Mouse (Mus musculus) hindbrain, embryonic 11.5 days (tissue): ENCODE measurements around the gene Fchsd2. TPM values are rescaled to one million over a fixed set of nuclear protein-coding genes. Genes with fewer than 3 reads are reported as not detected.

Experiments used
- ATAC-seq: fragments of 200-750 bp; cut with Nextera tagmentation; 2 replicates; pipeline ENCODE4 v1.8.0; 2017; ENCODE audit warnings: mild to moderate bottlenecking, moderate TSS enrichment, moderate library complexity; ENCODE audit not compliant: low FRiP score
- DNase-seq: peaks from one replicate; pipeline ENCODE4 v3.0.0-alpha.2; 2015; ENCODE audit warnings: low spot score
- H3K27ac ChIP-seq: fragments of 300-500 bp; sonication (generic); 2 replicates; pipeline ENCODE4 v1.5.1; 2014; ENCODE audit warnings: mild to moderate bottlenecking, low read depth, low read length
- H3K27me3 ChIP-seq: fragments of 300-500 bp; sonication (generic); 2 replicates; pipeline ENCODE4 v1.6.1; 2014; ENCODE audit warnings: mild to moderate bottlenecking, low read length, moderate library complexity, mixed read lengths; ENCODE audit not compliant: control insufficient read depth, insufficient read depth
- H3K36me3 ChIP-seq: fragments of 300-500 bp; sonication (generic); 2 replicates; pipeline ENCODE4 v1.6.1; 2014; ENCODE audit warnings: mild to moderate bottlenecking, low read length, moderate library complexity, mixed read lengths; ENCODE audit not compliant: control insufficient read depth, insufficient read depth
- H3K4me1 ChIP-seq: fragments of 300-500 bp; sonication (generic); replicated peaks from 2 replicates; pipeline ENCODE4 v1.6.1; 2014; ENCODE audit warnings: low read length, mixed read lengths; ENCODE audit not compliant: control insufficient read depth, insufficient read depth
- H3K4me2 ChIP-seq: fragments of 300-500 bp; sonication (generic); replicated peaks from 2 replicates; pipeline ENCODE4 v1.6.1; 2014; ENCODE audit warnings: mild to moderate bottlenecking, low read depth, low read length
- H3K4me3 ChIP-seq: fragments of 300-500 bp; sonication (generic); 2 replicates; pipeline ENCODE4 v1.5.1; 2014; ENCODE audit warnings: low read depth, low read length
- H3K9ac ChIP-seq: fragments of 300-500 bp; sonication (generic); 2 replicates; pipeline ENCODE4 v1.6.1; 2014; ENCODE audit warnings: low read depth, low read length
- H3K9me3 ChIP-seq: fragments of 300-500 bp; sonication (generic); 2 replicates; pipeline ENCODE4 v1.6.1; 2016; ENCODE audit warnings: low read length; ENCODE audit not compliant: control insufficient read depth
- WGBS: fragments of 180-500 bp; shearing (Covaris S2); extraction: QIAGEN DNeasy Blood & Tissue Kit; methylation state at CpG from one replicate; pipeline ENCODE4 v1.1.7; 2014; 5-methylcytosine and 5-hydroxymethylcytosine counted together
- polyA plus RNA-seq: library from polyadenylated mRNA; unstranded; fragments of >200 nt; fragmentation: Nextera tagmentation; extraction: Ambion mirVana; gene quantifications from 2 replicates; pipeline ENCODE4 v1.2.1, GENCODE M21; 2014

The Fchsd2 gene
- polyA plus RNA-seq, 1 experiment from 2014 or later = 34.5 TPM

DNA sequence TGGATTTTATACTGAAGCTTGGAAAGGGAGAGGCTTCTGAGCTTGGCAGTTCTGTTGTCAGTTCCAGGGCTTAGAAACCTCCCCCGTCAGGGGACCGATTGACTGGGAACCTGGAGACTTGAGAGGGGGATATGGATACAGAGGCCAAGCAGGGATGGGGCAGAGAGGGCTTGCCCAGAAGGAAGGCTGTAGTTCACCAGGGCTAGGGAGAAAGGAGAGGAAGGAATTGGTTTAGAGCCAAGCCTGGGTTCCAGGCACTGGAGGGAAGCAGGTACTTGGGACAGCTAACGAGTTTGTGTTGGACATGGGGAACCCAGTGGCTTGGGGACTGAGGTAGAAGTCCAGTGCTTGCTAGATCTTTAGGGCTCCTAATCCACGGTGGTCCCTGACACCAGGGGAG, 236.9 kb downstream of the Fchsd2 start:
- WGBS = 71% methylated on average over 4 of the region's 4 CpGs
- ATAC-seq = no peak
- Histone ChIP-seq H3K9me3 (no peaks in the 10 kb centered on the region), H3K4me1 (no peaks in the 10 kb centered on the region), H3K27me3 (no peaks in the 10 kb centered on the region), H3K4me2 (no peak overlapping the region), H3K36me3 (no peaks in the 10 kb centered on the region), H3K27ac (no peak overlapping the region), H3K9ac (no peak overlapping the region), H3K4me3 (no peak overlapping the region)
- no peak for DNase-seq

DNA sequence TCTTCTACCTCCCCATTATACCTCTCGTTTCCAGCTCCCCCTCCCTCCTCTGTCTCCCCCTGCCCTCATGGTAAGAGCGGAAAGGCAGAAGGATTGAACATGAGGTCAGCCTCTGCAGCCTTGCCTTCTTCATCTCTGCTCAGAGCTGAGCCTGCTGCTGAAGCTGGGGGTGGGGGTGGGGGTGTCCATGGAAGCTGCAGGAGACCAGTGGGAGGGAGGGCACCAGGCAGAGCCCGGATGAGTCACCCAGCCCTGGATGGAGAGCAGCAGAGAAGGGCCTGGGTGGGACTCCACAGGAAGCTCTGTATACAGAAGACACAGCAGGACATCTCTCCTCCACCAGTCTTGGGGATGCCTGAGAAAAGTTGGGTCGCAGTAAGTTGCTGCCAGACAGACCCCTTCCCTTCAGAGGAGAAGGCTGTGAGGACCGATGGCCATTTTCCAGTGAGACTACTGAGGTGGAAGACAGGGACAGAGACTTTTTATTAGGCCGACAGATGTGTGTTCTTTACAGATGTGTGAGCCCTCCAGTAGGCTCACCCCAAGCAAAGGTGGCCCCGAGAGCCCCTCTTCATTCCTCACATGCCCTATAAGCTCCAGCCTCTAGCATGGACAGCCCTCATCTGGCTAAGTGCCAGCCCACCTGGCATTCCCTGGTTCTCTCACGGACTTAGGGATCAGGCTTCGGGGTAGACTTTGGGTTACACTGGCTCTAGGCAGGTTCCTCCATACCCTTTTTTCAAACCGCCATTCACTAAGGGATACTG, 237.6 kb downstream of the Fchsd2 start:
- no peak overlapping the region for H3K27ac ChIP-seq
- DNase-seq (no peak), ATAC-seq (no peak)
- no peak overlapping the region for H3K9ac ChIP-seq
- no peaks in the 10 kb centered on the region for H3K9me3 ChIP-seq
- no peaks in the 10 kb centered on the region for H3K36me3 ChIP-seq
- H3K4me2 ChIP-seq = no peak overlapping the region
- no peaks in the 10 kb centered on the region for H3K27me3 ChIP-seq
- 71% methylated on average over 10 of the region's 10 CpGs for WGBS
- no peak overlapping the region for H3K4me3 ChIP-seq
- no peaks in the 10 kb centered on the region for H3K4me1 ChIP-seq

DNA sequence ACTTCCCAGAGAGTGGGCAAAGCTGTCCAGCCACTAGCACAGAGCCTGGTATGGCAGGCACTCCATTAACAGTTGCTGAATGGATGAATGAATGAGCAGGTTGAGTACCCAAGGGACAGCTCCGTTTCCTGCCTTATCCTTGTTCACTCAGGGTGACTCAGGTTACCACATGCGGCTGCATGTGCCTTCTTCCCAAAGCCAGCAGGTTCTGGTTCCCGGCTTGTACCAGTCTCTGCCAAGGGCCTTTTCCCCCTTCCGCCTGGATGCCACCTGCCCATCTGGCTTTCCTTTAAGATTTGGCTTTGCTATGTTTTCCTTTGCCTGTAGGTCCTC, 238.1 kb downstream of the Fchsd2 start:
- WGBS = 72% methylated on average over 4 of the region's 4 CpGs
- Histone ChIP-seq H3K4me3 (no peak overlapping the region), H3K36me3 (no peaks in the 10 kb centered on the region), H3K27me3 (no peaks in the 10 kb centered on the region), H3K4me1 (no peaks in the 10 kb centered on the region), H3K4me2 (no peak overlapping the region), H3K27ac (no peak overlapping the region), H3K9me3 (no peaks in the 10 kb centered on the region), H3K9ac (no peak overlapping the region)
- no peak for ATAC-seq
- DNase-seq = no peak

DNA sequence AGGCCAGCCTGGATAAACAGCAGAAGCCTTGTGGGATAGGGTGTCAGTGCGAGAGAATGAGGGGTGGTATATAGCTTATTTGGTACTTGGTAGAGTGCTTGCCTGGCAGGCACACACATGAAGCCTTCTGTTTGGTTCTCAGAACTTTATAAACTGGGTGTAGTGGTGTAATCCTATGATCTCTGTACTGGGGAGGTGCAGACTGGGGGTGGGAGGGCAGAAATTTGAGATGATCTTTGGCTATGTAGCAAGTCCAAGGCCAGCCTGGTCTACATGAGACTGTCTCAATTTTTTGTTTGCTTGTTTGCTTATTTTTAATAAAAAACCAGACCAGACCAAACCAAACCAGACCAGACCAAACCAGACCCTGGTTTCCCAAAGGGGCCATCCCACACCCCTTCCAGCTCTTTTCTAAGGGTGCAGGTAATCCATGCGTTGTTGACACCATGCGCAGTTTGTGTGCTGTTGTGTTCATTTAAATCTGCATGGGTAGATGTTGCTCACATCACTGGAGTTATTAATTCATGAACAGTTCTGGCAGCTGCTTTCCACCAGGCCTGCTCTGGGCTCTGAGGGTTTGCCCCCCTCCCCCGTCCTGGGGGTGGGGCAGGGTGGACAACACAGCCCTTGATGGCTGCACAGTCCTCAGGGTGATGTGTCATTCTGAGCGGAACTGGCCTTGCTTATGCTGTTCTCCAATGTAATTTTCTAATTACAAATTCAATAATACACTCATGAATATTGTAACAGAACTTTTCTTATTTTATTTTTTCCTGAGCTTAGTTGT, 239.6 kb downstream of the Fchsd2 start:
- Histone ChIP-seq H3K4me3 (no peak overlapping the region), H3K27me3 (no peaks in the 10 kb centered on the region), H3K4me1 (no peaks in the 10 kb centered on the region), H3K9me3 (no peaks in the 10 kb centered on the region), H3K9ac (no peak overlapping the region), H3K27ac (no peak overlapping the region), H3K36me3 (no peaks in the 10 kb centered on the region), H3K4me2 (no peak overlapping the region)
- WGBS = 87% methylated on average over 5 of the region's 5 CpGs
- ATAC-seq = no peak
- DNase-seq = no peak

Other genes starting within 250 kb of the Fchsd2 start
- gene Relt, start 229.4 kb upstream of the Fchsd2 start, polyA plus RNA-seq = 1.4 and 2.0 TPM in 2 replicates
- gene Arhgef17, start 160.8 kb upstream of the Fchsd2 start, polyA plus RNA-seq = 6.3 and 8.3 TPM in 2 replicates
- 3.1 and 3.3 TPM in 2 replicates for gene P2ry6, start 118.2 kb upstream of the Fchsd2 start, polyA plus RNA-seq
- 0.39 and 0.73 TPM in 2 replicates for gene P2ry2, start 80.0 kb upstream of the Fchsd2 start, polyA plus RNA-seq
- 10.2 and 10.7 TPM in 2 replicates for gene Atg16l2, start 209.4 kb downstream of the Fchsd2 start, polyA plus RNA-seq
- 8.1 and 8.7 TPM in 2 replicates for gene Stard10, start 224.2 kb downstream of the Fchsd2 start, polyA plus RNA-seq